Mouse (Mus musculus): ENCODE data around the gene Fbxo6. TPM values are rescaled to one million over a fixed set of nuclear protein-coding genes. Genes with fewer than 3 reads are reported as not detected.
"Not testable (repeated sequence)": the region's sequence is repeated elsewhere in the genome, so short reads cannot be mapped to it uniquely, and the experiment has no call there.

The Fbxo6 gene
- 20.3 and 22.9 TPM in 2 replicates for polyA plus RNA-seq (2015; fragmentation: Nextera tagmentation; extraction: Ambion mirVana)

GRCm38 (mm10) chr4:148151267-148152168, at the start of gene Fbxo6:
TSS of gene Fbxo6 (minus strand) at chr4:148152140.
- peak within 1 kb of the TSS; percentile 96 for H3K4me2 ChIP-seq (ENCODE audit: low read length)
- WGBS: 1% methylated on average over 37 of the region's 67 CpGs
- H3K4me3 ChIP-seq (ENCODE audit: low read length): peak within 1 kb of the TSS; percentile 59
- peak; percentile 92 for ATAC-seq
- peak within 1 kb of the TSS; percentile 94 for H3K27ac ChIP-seq (ENCODE audit: low read depth, low read length)
- H3K27me3 ChIP-seq (replicated peaks; ENCODE audit: control insufficient read depth, insufficient read depth, low read length): no peaks in the 10 kb centered on the region
- H3K36me3 ChIP-seq (ENCODE audit: control insufficient read depth, insufficient read depth, low read length): peaks cover 27% of the 10 kb centered on the region
- H3K9me3 ChIP-seq (ENCODE audit: control insufficient read depth, low read length): no peaks in the 10 kb centered on the region
- H3K4me1 ChIP-seq (ENCODE audit: control insufficient read depth, insufficient read depth, low read depth, low read length): peaks cover 4% of the 10 kb centered on the region
- peak within 1 kb of the TSS; percentile 83 for H3K9ac ChIP-seq (ENCODE audit: low read depth, low read length)

- ATAC-seq: no peak
- no peak overlapping the region for H3K27ac ChIP-seq (ENCODE audit: low read depth, low read length)
- no peak overlapping the region for H3K9ac ChIP-seq (ENCODE audit: low read depth, low read length)
- H3K4me3 ChIP-seq (ENCODE audit: low read length): no peak overlapping the region
- no peaks in the 10 kb centered on the region for H3K27me3 ChIP-seq (replicated peaks; ENCODE audit: control insufficient read depth, insufficient read depth, low read length)
- 0 out of 2 replicates have a peak, but pooled peaks cover 3% of the 10 kb centered on the region for H3K4me1 ChIP-seq (ENCODE audit: control insufficient read depth, insufficient read depth, low read depth, low read length)
- H3K4me2 ChIP-seq (ENCODE audit: low read length): no peak overlapping the region
- WGBS: 31% methylated on average over 10 of the region's 10 CpGs
- no peaks in the 10 kb centered on the region for H3K36me3 ChIP-seq (ENCODE audit: control insufficient read depth, insufficient read depth, low read length)
- no peaks in the 10 kb centered on the region for H3K9me3 ChIP-seq (ENCODE audit: control insufficient read depth, low read length)
Observed at GRCm38 (mm10) chr4:148198721-148199120, 46.8 kb upstream of the Fbxo6 start.

- Histone ChIP-seq H3K36me3 (ENCODE audit: control insufficient read depth, insufficient read depth, low read length) (no peaks in the 10 kb centered on the region), H3K4me2 (ENCODE audit: low read length) (no peak overlapping the region), H3K27ac (ENCODE audit: low read depth, low read length) (no peak overlapping the region), H3K9me3 (ENCODE audit: control insufficient read depth, low read length) (no peaks in the 10 kb centered on the region), H3K4me3 (ENCODE audit: low read length) (no peak overlapping the region), H3K27me3 (replicated peaks; ENCODE audit: control insufficient read depth, insufficient read depth, low read length) (no peaks in the 10 kb centered on the region), H3K4me1 (ENCODE audit: control insufficient read depth, insufficient read depth, low read depth, low read length) (peaks cover 7% of the 10 kb centered on the region; the same call in 1 of the 2 replicates), H3K9ac (ENCODE audit: low read depth, low read length) (no peak overlapping the region)
- ATAC-seq: no peak
Observed at GRCm38 (mm10) chr4:148194400-148194799, 42.5 kb upstream of the Fbxo6 start.

- WGBS: 33% methylated on average over 11 of the region's 11 CpGs
- no peak for ATAC-seq
- Histone ChIP-seq H3K9me3 (ENCODE audit: control insufficient read depth, low read length) (no peaks in the 10 kb centered on the region), H3K9ac (ENCODE audit: low read depth, low read length) (no peak overlapping the region), H3K4me2 (ENCODE audit: low read length) (no peak overlapping the region), H3K4me3 (ENCODE audit: low read length) (no peak overlapping the region), H3K27me3 (replicated peaks; ENCODE audit: control insufficient read depth, insufficient read depth, low read length) (no peaks in the 10 kb centered on the region), H3K36me3 (ENCODE audit: control insufficient read depth, insufficient read depth, low read length) (no peaks in the 10 kb centered on the region), H3K27ac (ENCODE audit: low read depth, low read length) (no peak overlapping the region), H3K4me1 (ENCODE audit: control insufficient read depth, insufficient read depth, low read depth, low read length) (peaks cover 4% of the 10 kb centered on the region; the same call in 1 of the 2 replicates)
Observed at GRCm38 (mm10) chr4:148192707-148193245, 40.8 kb upstream of the Fbxo6 start.

- WGBS: 100% methylated on average over 1 of the region's 1 CpGs
- H3K4me3 ChIP-seq (ENCODE audit: low read length); H3K27ac ChIP-seq (ENCODE audit: low read depth, low read length); H3K4me1 ChIP-seq (ENCODE audit: control insufficient read depth, insufficient read depth, low read depth, low read length); H3K4me2 ChIP-seq (ENCODE audit: low read length); H3K27me3 ChIP-seq (replicated peaks; ENCODE audit: control insufficient read depth, insufficient read depth, low read length); H3K36me3 ChIP-seq (ENCODE audit: control insufficient read depth, insufficient read depth, low read length); H3K9ac ChIP-seq (ENCODE audit: low read depth, low read length); H3K9me3 ChIP-seq (ENCODE audit: control insufficient read depth, low read length); ATAC-seq: not testable (repeated sequence)
Observed at GRCm38 (mm10) chr4:148188767-148189166, 36.8 kb upstream of the Fbxo6 start.

- no peak overlapping the region for H3K4me3 ChIP-seq (ENCODE audit: low read length)
- WGBS: 67% methylated on average over 4 of the region's 4 CpGs
Observed at GRCm38 (mm10) chr4:148185819-148186218, 33.9 kb upstream of the Fbxo6 start.

GRCm38 (mm10) chr4:148184564-148184963, 32.6 kb upstream of the Fbxo6 start:
- peaks cover 3% of the 10 kb centered on the region; the same call in 1 of the 2 replicates for H3K4me1 ChIP-seq (ENCODE audit: control insufficient read depth, insufficient read depth, low read depth, low read length)
- H3K9ac ChIP-seq (ENCODE audit: low read depth, low read length): no peak overlapping the region
- no peaks in the 10 kb centered on the region for H3K27me3 ChIP-seq (replicated peaks; ENCODE audit: control insufficient read depth, insufficient read depth, low read length)
- no peaks in the 10 kb centered on the region for H3K9me3 ChIP-seq (ENCODE audit: control insufficient read depth, low read length)
- no peak overlapping the region for H3K4me3 ChIP-seq (ENCODE audit: low read length)
- no peak overlapping the region for H3K27ac ChIP-seq (ENCODE audit: low read depth, low read length)
- no peak overlapping the region for H3K4me2 ChIP-seq (ENCODE audit: low read length)
- WGBS: 28% methylated on average over 9 of the region's 9 CpGs
- no peaks in the 10 kb centered on the region for H3K36me3 ChIP-seq (ENCODE audit: control insufficient read depth, insufficient read depth, low read length)
- ATAC-seq: 0 out of 2 replicates have a peak, but pooled peaks have one; percentile 32

More at GRCm38 (mm10) chr4:148185819-148186218, 33.9 kb upstream of the Fbxo6 start:
- Histone ChIP-seq H3K27ac (ENCODE audit: low read depth, low read length) (no peak overlapping the region), H3K4me2 (ENCODE audit: low read length) (no peak overlapping the region), H3K36me3 (ENCODE audit: control insufficient read depth, insufficient read depth, low read length) (no peaks in the 10 kb centered on the region), H3K27me3 (replicated peaks; ENCODE audit: control insufficient read depth, insufficient read depth, low read length) (no peaks in the 10 kb centered on the region), H3K9ac (ENCODE audit: low read depth, low read length) (no peak overlapping the region), H3K9me3 (ENCODE audit: control insufficient read depth, low read length) (no peaks in the 10 kb centered on the region), H3K4me1 (ENCODE audit: control insufficient read depth, insufficient read depth, low read depth, low read length) (peaks cover 3% of the 10 kb centered on the region; the same call in 1 of the 2 replicates)
- no peak for ATAC-seq

GRCm38 (mm10) chr4:148182363-148182762, 30.4 kb upstream of the Fbxo6 start:
- Histone ChIP-seq H3K4me3 (ENCODE audit: low read length) (no peak overlapping the region), H3K4me2 (ENCODE audit: low read length) (no peak overlapping the region), H3K27ac (ENCODE audit: low read depth, low read length) (no peak overlapping the region), H3K9ac (ENCODE audit: low read depth, low read length) (no peak overlapping the region), H3K27me3 (replicated peaks; ENCODE audit: control insufficient read depth, insufficient read depth, low read length) (peaks cover 3% of the 10 kb centered on the region; the same call in 1 of the 2 replicates), H3K36me3 (ENCODE audit: control insufficient read depth, insufficient read depth, low read length) (no peaks in the 10 kb centered on the region), H3K4me1 (ENCODE audit: control insufficient read depth, insufficient read depth, low read depth, low read length) (peaks cover 3% of the 10 kb centered on the region; the same call in 1 of the 2 replicates), H3K9me3 (ENCODE audit: control insufficient read depth, low read length) (no peaks in the 10 kb centered on the region)
- 29% methylated on average over 8 of the region's 8 CpGs for WGBS
- peak; percentile 26 for ATAC-seq

- ATAC-seq: no peak
- Histone ChIP-seq H3K4me3 (ENCODE audit: low read length) (no peak overlapping the region), H3K4me2 (ENCODE audit: low read length) (no peak overlapping the region), H3K9ac (ENCODE audit: low read depth, low read length) (no peak overlapping the region), H3K27me3 (replicated peaks; ENCODE audit: control insufficient read depth, insufficient read depth, low read length) (peaks cover 3% of the 10 kb centered on the region), H3K27ac (ENCODE audit: low read depth, low read length) (no peak overlapping the region), H3K36me3 (ENCODE audit: control insufficient read depth, insufficient read depth, low read length) (no peaks in the 10 kb centered on the region), H3K9me3 (ENCODE audit: control insufficient read depth, low read length) (no peaks in the 10 kb centered on the region), H3K4me1 (ENCODE audit: control insufficient read depth, insufficient read depth, low read depth, low read length) (peaks cover 3% of the 10 kb centered on the region; the same call in 1 of the 2 replicates)
- WGBS: 91% methylated on average over 12 of the region's 12 CpGs
Observed at GRCm38 (mm10) chr4:148181483-148181882, 29.5 kb upstream of the Fbxo6 start.
